10 mouse cellular contexts compared by ENCODE assay signal in genomic region chr15:12093026-12093960, GRCm38 (mm10). TPM values are rescaled to one million over a fixed set of nuclear protein-coding genes. Genes with fewer than 3 reads are reported as not detected.
A peak's percentile ranks its signal among the peaks of the same experiment; 100 is the strongest.
DNase-seq lines count a peak whose midpoint lies in the region; ATAC-seq and TF ChIP-seq lines count a peak whose summit lies in the region.
"Had no signal": no experiment of that assay in that cellular context is flagged by ENCODE, and none has a peak within 500 bp of the region (broad histone marks: within the 10 kb centered on the region; RNA-seq: fewer than 3 reads in every experiment).

No protein-coding gene starts in this region.

- H3K9me3 ChIP-seq in intestine, embryonic 15.5 days = 0 out of 2 replicates have a peak, but pooled peaks cover 4% of the 10 kb centered on the region
- no peaks in the 10 kb centered on the region for H3K9me3 ChIP-seq in midbrain, postnatal 0 days (ENCODE audit: low read length)

- no peaks in the 10 kb centered on the region for H3K27me3 ChIP-seq in intestine, embryonic 15.5 days (replicated peaks)
- H3K27me3 ChIP-seq in midbrain, postnatal 0 days (ENCODE audit: insufficient read depth, low read length) = no peaks in the 10 kb centered on the region

- no peak overlapping the region for H3K4me3 ChIP-seq in intestine, embryonic 15.5 days (replicated peaks)
- H3K4me3 ChIP-seq in midbrain, postnatal 0 days (ENCODE audit: low read depth, low read length) = no peak overlapping the region

- peak; percentile 94 for DNase-seq in brain, embryonic 14.5 days (ENCODE audit: low read depth)
- DNase-seq in embryo, embryonic 11 days = peak; percentile 59
- peak; percentile 89 for DNase-seq in midbrain, postnatal 0 days (ENCODE audit: low spot score)
- DNase-seq in ovary, postnatal 14 days (ENCODE audit: low spot score) = no peak
- DNase-seq in heart, postnatal 36 days = no peak
- no peak for DNase-seq in heart, postnatal 14 days
- no peak for DNase-seq in ovary, postnatal 10 days (ENCODE audit: low spot score)
- DNase-seq: cerebellum, adult 11 months; lung, adult 2 months had no signal

- no peak overlapping the region for H3K9ac ChIP-seq in intestine, embryonic 15.5 days
- H3K9ac ChIP-seq in midbrain, postnatal 0 days (replicated peaks; ENCODE audit: low read length, poor library complexity, severe bottlenecking) = peak overlapping the region; percentile 39

- H3K4me2 ChIP-seq in intestine, embryonic 15.5 days (replicated peaks) = no peak overlapping the region
- no peak overlapping the region; the same call in 1 of the 2 replicates for H3K4me2 ChIP-seq in midbrain, postnatal 0 days (ENCODE audit: low read depth, low read length, poor library complexity, severe bottlenecking)

- no peak for TF ChIP-seq CTCF in brain, embryonic 14.5 days (IDR thresholded peaks at IDR 0.05; ENCODE audit: borderline replicate concordance, extremely low read depth, insufficient read depth, insufficient read length)
- TF ChIP-seq CTCF in midbrain, postnatal 0 days (IDR thresholded peaks at IDR 0.05) = 0 out of 2 replicates have a peak, but pooled peaks have one; percentile 1

- H3K4me1 ChIP-seq in intestine, embryonic 15.5 days (replicated peaks) = no peaks in the 10 kb centered on the region
- peaks cover 12% of the 10 kb centered on the region; the same call in 1 of the 2 replicates for H3K4me1 ChIP-seq in midbrain, postnatal 0 days (ENCODE audit: insufficient read depth, low read length)

- H3K36me3 ChIP-seq in intestine, embryonic 15.5 days = no peaks in the 10 kb centered on the region
- H3K36me3 ChIP-seq in midbrain, postnatal 0 days (ENCODE audit: insufficient read depth, low read length) = no peaks in the 10 kb centered on the region

- H3K27ac ChIP-seq in intestine, embryonic 15.5 days = no peak overlapping the region
- H3K27ac ChIP-seq in midbrain, postnatal 0 days (ENCODE audit: low read depth, low read length) = peak overlapping the region; percentile 92

- ATAC-seq in intestine, embryonic 15.5 days = peak; percentile 71
- ATAC-seq in midbrain, postnatal 0 days (ENCODE audit: low FRiP score) = peak; percentile 94

- intact Hi-C loops in heart, postnatal 36 days (cut with DNase I) = loop anchor here (5.0 kb wide), 1 partner anchor 174 kb away; no protein-coding TSS in a partner anchor
- intact Hi-C loops in heart, postnatal 14 days (cut with DNase I) = loop anchor here (5.0 kb wide), 2 partner anchors 49 to 174 kb away; no protein-coding TSS in a partner anchor

- no peak for TF ChIP-seq POLR2A in brain, embryonic 14.5 days (IDR thresholded peaks at IDR 0.05; ENCODE audit: borderline replicate concordance, extremely low read depth, insufficient read depth, insufficient read length, poor library complexity, severe bottlenecking)

- WGBS in intestine, embryonic 15.5 days = 75% methylated on average over 25 of the region's 25 CpGs
- WGBS in midbrain, postnatal 0 days = 34% methylated on average over 25 of the region's 25 CpGs

RNA-seq across cellular contexts. Expression of gene Zfr, which starts 24.3 kb away (rescaled TPM):
- 96.5 and 125 TPM in 2 replicates for polyA plus RNA-seq in brain, embryonic 14.5 days (2012; rRNA removed)
- 94.3 and 95.4 TPM in 2 replicates for polyA plus RNA-seq in intestine, embryonic 15.5 days (2015; fragmentation: Nextera tagmentation; extraction: Ambion mirVana)
- total RNA-seq in midbrain, postnatal 0 days (2014; rRNA removed) = 245 and 300 TPM in 2 replicates
- polyA plus RNA-seq in midbrain, postnatal 0 days (2015; fragmentation: Nextera tagmentation; extraction: Ambion mirVana) = 198 and 212 TPM in 2 replicates
- 10 to 100 TPM; 73.9 to 84.0 TPM for total RNA-seq in heart, postnatal 36 days (2021)
- total RNA-seq in heart, postnatal 14 days (2021) = 10 to 100 TPM; 83.0 to 89.6 TPM

Comparison
In these comparisons a context has a peak if more than half of its experiments do, and no peak if none do; other contexts are left out.
1. DNase-seq: peak in brain, embryonic 14.5 days (single experiment), embryo, embryonic 11 days (single experiment) and midbrain, postnatal 0 days (single experiment); none in ovary, postnatal 14 days (single experiment), heart, postnatal 36 days (0 of 2), heart, postnatal 14 days (0 of 2) and ovary, postnatal 10 days (single experiment).